Mouse (Mus musculus) G1E (cell line): ENCODE results near the gene Lyrm7.
A peak's percentile ranks its signal among the peaks of the same experiment; 100 is the strongest.

Experiments
- CTCF ChIP-seq: IDR thresholded peaks from 2 replicates; pipeline ENCODE4 v1.5.1; 2012; ENCODE audit warnings: low read depth, low read length, inconsistent platforms, mixed read lengths
- GATA1 ChIP-seq: IDR thresholded peaks from 2 replicates; pipeline ENCODE4 v1.6.1; 2012; ENCODE audit warnings: borderline replicate concordance, low read length, inconsistent platforms, mixed read lengths
- GATA2 ChIP-seq: IDR thresholded peaks from 2 replicates; pipeline ENCODE4 v1.6.1; 2012; ENCODE audit warnings: low read depth, low read length, inconsistent platforms, borderline replicate concordance
- POLR2AphosphoS5 ChIP-seq: IDR thresholded peaks from 2 replicates; pipeline ENCODE4 v1.6.1; 2012; ENCODE audit warnings: low read depth, low read length, inconsistent platforms; ENCODE audit not compliant: insufficient replicate concordance

DNA sequence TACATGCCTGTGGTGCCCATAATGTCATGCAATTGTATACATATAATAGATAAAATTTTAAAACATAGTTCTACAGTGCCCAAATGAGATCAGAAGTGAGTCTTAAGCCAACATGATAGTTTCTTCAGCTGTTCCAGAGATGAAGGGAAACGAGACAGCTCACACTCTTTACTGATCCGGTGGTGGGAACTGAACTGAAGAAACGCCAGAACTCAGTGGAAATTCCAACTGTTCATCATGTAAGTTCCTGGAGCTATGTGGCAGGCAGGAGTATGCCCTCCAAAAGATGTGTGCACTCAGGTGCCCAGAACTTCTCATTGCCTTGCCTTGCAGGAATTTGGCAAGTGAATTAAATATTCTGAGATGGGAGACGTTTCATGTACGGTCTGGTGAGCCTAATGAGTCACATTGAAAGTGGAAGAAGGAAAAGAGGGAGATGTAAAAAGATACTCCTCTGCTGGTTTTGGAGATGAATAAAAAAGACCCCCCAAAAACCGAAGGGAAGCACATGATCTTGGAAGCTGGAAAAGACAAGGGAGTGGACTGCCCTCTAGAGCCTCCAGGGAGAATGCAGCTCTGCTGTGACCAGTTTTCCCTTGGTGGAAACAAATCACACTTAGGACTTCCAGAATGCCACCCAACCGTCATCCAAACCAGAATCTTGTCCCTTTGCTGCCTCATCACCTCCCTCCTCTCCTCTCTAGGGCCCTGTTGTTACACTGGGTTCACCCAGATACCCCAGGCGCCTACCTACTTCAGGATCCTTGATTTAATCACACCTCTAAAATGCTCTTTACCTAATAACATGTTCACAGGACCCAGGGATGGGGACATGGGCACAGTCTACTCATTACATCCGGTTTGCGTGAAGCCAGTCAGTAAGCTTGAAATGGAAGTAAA, 2.2 kb upstream of the Lyrm7 start:
- TF ChIP-seq CTCF (peak; percentile 68; the same call in 1 of the 2 replicates), POLR2AphosphoS5 (no peak), GATA1 (no peak), GATA2 (no peak)
